Mouse (Mus musculus): ENCODE results near the gene Zfp202. TPM values are rescaled to one million over a fixed set of nuclear protein-coding genes. Genes with fewer than 3 reads are reported as not detected.
A peak's percentile ranks its signal among the peaks of the same experiment; 100 is the strongest.

Zfp202 gene
- total RNA-seq, 2 experiments from 2014 or later: 3.3 to 3.5 TPM

GRCm38 (mm10) chr9:40239749-40240148 is 47.6 kb downstream of the Zfp202 start:
- no peak for DNase-seq (ENCODE audit: low spot score in 2 of 2)

GRCm38 (mm10) chr9:40240311-40240710 is 48.2 kb downstream of the Zfp202 start:
- DNase-seq (ENCODE audit: low spot score in 2 of 2): no peak

GRCm38 (mm10) chr9:40241223-40241801 is 49.2 kb downstream of the Zfp202 start:
- peak; percentile 34 to 56 for DNase-seq (ENCODE audit: low spot score in 2 of 2)

- peak; percentile 41 to 55 for DNase-seq (ENCODE audit: low spot score in 2 of 2)
These were observed 50.1 kb downstream of the Zfp202 start for GRCm38 (mm10) chr9:40241951-40242888.

GRCm38 (mm10) chr9:40245466-40245865 is 53.4 kb downstream of the Zfp202 start:
- DNase-seq (ENCODE audit: low spot score in 2 of 2): no peak

GRCm38 (mm10) chr9:40245974-40246665 is 54.0 kb downstream of the Zfp202 start:
- no peak for DNase-seq (ENCODE audit: low spot score in 2 of 2)

GRCm38 (mm10) chr9:40246702-40247101 is 54.6 kb downstream of the Zfp202 start:
- no peak for DNase-seq (ENCODE audit: low spot score in 2 of 2)

- no peak for DNase-seq (ENCODE audit: low spot score in 2 of 2)
These were observed 57.0 kb downstream of the Zfp202 start for GRCm38 (mm10) chr9:40249106-40249505.

- DNase-seq (ENCODE audit: low spot score in 2 of 2): no peak
These were observed 60.3 kb downstream of the Zfp202 start for GRCm38 (mm10) chr9:40252459-40252858.

Other genes starting within 250 kb of the Zfp202 start
- gene Olfr975, start 240.3 kb upstream of the Zfp202 start, total RNA-seq (2021): not detected
- gene Olfr976, start 231.2 kb upstream of the Zfp202 start, total RNA-seq (2021): not detected
- gene Olfr978, start 200.2 kb upstream of the Zfp202 start, total RNA-seq (2021): not detected
- gene Olfr979, start 188.9 kb upstream of the Zfp202 start, total RNA-seq (2021): not detected
- not detected for gene Olfr980, start 182.7 kb upstream of the Zfp202 start, total RNA-seq (2021)
- not detected for gene Olfr981, start 170.9 kb upstream of the Zfp202 start, total RNA-seq (2021)
- gene Olfr982, start 118.5 kb upstream of the Zfp202 start, total RNA-seq (2021): not detected
- not detected for gene Olfr983, start 98.7 kb upstream of the Zfp202 start, total RNA-seq (2021)
- gene Olfr984, start 78.1 kb upstream of the Zfp202 start, total RNA-seq (2021): under 1 TPM in 1 of 2 experiments, not detected in 1; 0.07 TPM
- gene Olfr985, start 62.1 kb upstream of the Zfp202 start, total RNA-seq (2021): not detected
- not detected for gene Tmem225, start 44.2 kb upstream of the Zfp202 start, total RNA-seq (2021)
- under 1 TPM in 1 of 2 experiments, not detected in 1; 0.12 TPM for gene Olfr986, start 11.4 kb upstream of the Zfp202 start, total RNA-seq (2021)
- 100 to 1,000 TPM; 230 to 234 TPM for gene Scn3b, start 76.9 kb downstream of the Zfp202 start, total RNA-seq (2021)